Mouse (Mus musculus) heart, embryonic 15.5 days (tissue): ENCODE data around the gene Thsd4. TPM values are rescaled to one million over a fixed set of nuclear protein-coding genes. Genes with fewer than 3 reads are reported as not detected.

Source experiments
- ATAC-seq: fragments of 200-750 bp; cut with Nextera tagmentation; replicated peaks from 2 replicates; pipeline ENCODE4 v1.8.0; 2017; ENCODE audit warnings: low read depth, moderate TSS enrichment; ENCODE audit not compliant: insufficient number of reproducible peaks, insufficient read depth, low FRiP score
- H3K27ac ChIP-seq: fragments of 300-500 bp; sonication (generic); 2 replicates; pipeline ENCODE4 v1.5.1; 2015; ENCODE audit warnings: mild to moderate bottlenecking, inconsistent platforms
- H3K27me3 ChIP-seq: fragments of 300-500 bp; sonication (generic); 2 replicates; pipeline ENCODE4 v1.6.1; 2015; ENCODE audit warnings: inconsistent platforms
- H3K36me3 ChIP-seq: fragments of 300-500 bp; sonication (generic); 2 replicates; pipeline ENCODE4 v1.6.1; 2015; ENCODE audit warnings: mild to moderate bottlenecking, inconsistent platforms
- H3K4me1 ChIP-seq: fragments of 300-500 bp; sonication (generic); replicated peaks from 2 replicates; pipeline ENCODE4 v1.6.1; 2015; ENCODE audit warnings: inconsistent platforms
- H3K4me2 ChIP-seq: fragments of 300-500 bp; sonication (generic); 2 replicates; pipeline ENCODE4 v1.6.1; 2015; ENCODE audit warnings: inconsistent platforms, mild to moderate bottlenecking, moderate library complexity
- H3K4me3 ChIP-seq: fragments of 300-500 bp; sonication (generic); 2 replicates; pipeline ENCODE4 v1.5.1; 2015; ENCODE audit warnings: mild to moderate bottlenecking, inconsistent platforms
- H3K9ac ChIP-seq: fragments of 300-500 bp; sonication (generic); 2 replicates; pipeline ENCODE4 v1.6.1; 2015; ENCODE audit warnings: mild to moderate bottlenecking, inconsistent platforms
- H3K9me3 ChIP-seq: fragments of 300-500 bp; sonication (generic); replicated peaks from 2 replicates; pipeline ENCODE4 v1.6.1; 2016; ENCODE audit warnings: inconsistent platforms
- WGBS: fragments of 180-500 bp; shearing (Covaris S2); methylation state at CpG from one replicate; pipeline ENCODE4 v1.1.7; 2015; ENCODE audit warnings: mixed read lengths; 5-methylcytosine and 5-hydroxymethylcytosine counted together
- polyA plus RNA-seq: library from polyadenylated mRNA; unstranded; fragments of >200 nt; fragmentation: Nextera tagmentation; extraction: Ambion mirVana; gene quantifications from 2 replicates; pipeline ENCODE4 v1.2.1, GENCODE M21; 2015

Thsd4 gene
- polyA plus RNA-seq, 1 experiment from 2014 or later = 7.5 TPM

GRCm38 (mm10) chr9:60250403-60250802, 271.4 kb downstream of the Thsd4 start:
- ATAC-seq = no peak
- H3K4me2 ChIP-seq = no peak overlapping the region
- no peak overlapping the region for H3K27ac ChIP-seq
- no peaks in the 10 kb centered on the region for H3K9me3 ChIP-seq
- no peaks in the 10 kb centered on the region for H3K27me3 ChIP-seq
- no peaks in the 10 kb centered on the region for H3K36me3 ChIP-seq
- no peak overlapping the region for H3K9ac ChIP-seq
- no peak overlapping the region for H3K4me3 ChIP-seq
- H3K4me1 ChIP-seq = no peaks in the 10 kb centered on the region

- no peak for ATAC-seq
Measured at GRCm38 (mm10) chr9:60247998-60248397, 273.8 kb downstream of the Thsd4 start.

GRCm38 (mm10) chr9:60244943-60245342, 276.9 kb downstream of the Thsd4 start:
- Histone ChIP-seq H3K9ac (no peak overlapping the region), H3K4me3 (no peak overlapping the region), H3K9me3 (no peaks in the 10 kb centered on the region), H3K27me3 (no peaks in the 10 kb centered on the region), H3K36me3 (no peaks in the 10 kb centered on the region), H3K27ac (no peak overlapping the region), H3K4me1 (no peaks in the 10 kb centered on the region), H3K4me2 (no peak overlapping the region)
- no peak for ATAC-seq
- WGBS = 4% methylated on average over 5 of the region's 5 CpGs

More at GRCm38 (mm10) chr9:60247998-60248397, 273.8 kb downstream of the Thsd4 start:
- H3K9ac ChIP-seq = no peak overlapping the region
- no peak overlapping the region for H3K27ac ChIP-seq
- no peaks in the 10 kb centered on the region for H3K27me3 ChIP-seq
- H3K36me3 ChIP-seq = no peaks in the 10 kb centered on the region
- H3K4me2 ChIP-seq = no peak overlapping the region
- WGBS = 65% methylated on average over 3 of the region's 3 CpGs
- H3K9me3 ChIP-seq = no peaks in the 10 kb centered on the region
- H3K4me1 ChIP-seq = no peaks in the 10 kb centered on the region
- H3K4me3 ChIP-seq = no peak overlapping the region

- no peak overlapping the region for H3K4me2 ChIP-seq
- H3K9ac ChIP-seq = no peak overlapping the region
- no peaks in the 10 kb centered on the region for H3K27me3 ChIP-seq
- no peaks in the 10 kb centered on the region for H3K4me1 ChIP-seq
- H3K27ac ChIP-seq = no peak overlapping the region
- H3K9me3 ChIP-seq = no peaks in the 10 kb centered on the region
- H3K4me3 ChIP-seq = no peak overlapping the region
- WGBS = 61% methylated on average over 6 of the region's 6 CpGs
- no peak for ATAC-seq
- H3K36me3 ChIP-seq = no peaks in the 10 kb centered on the region
Measured at GRCm38 (mm10) chr9:60243503-60243902, 278.3 kb downstream of the Thsd4 start.

- WGBS = 30% methylated on average over 4 of the region's 4 CpGs
- H3K9ac ChIP-seq = no peak overlapping the region
- H3K4me1 ChIP-seq = no peaks in the 10 kb centered on the region
- no peaks in the 10 kb centered on the region for H3K36me3 ChIP-seq
- ATAC-seq = no peak
- H3K9me3 ChIP-seq = no peaks in the 10 kb centered on the region
- no peak overlapping the region for H3K27ac ChIP-seq
- H3K27me3 ChIP-seq = no peaks in the 10 kb centered on the region
- no peak overlapping the region for H3K4me3 ChIP-seq
- H3K4me2 ChIP-seq = no peak overlapping the region
Measured at GRCm38 (mm10) chr9:60237667-60238066, 284.2 kb downstream of the Thsd4 start.

- Histone ChIP-seq H3K9ac (no peak overlapping the region), H3K4me2 (no peak overlapping the region), H3K9me3 (no peaks in the 10 kb centered on the region), H3K4me3 (no peak overlapping the region), H3K4me1 (no peaks in the 10 kb centered on the region), H3K27ac (no peak overlapping the region), H3K36me3 (no peaks in the 10 kb centered on the region), H3K27me3 (no peaks in the 10 kb centered on the region)
- no peak for ATAC-seq
- WGBS = 66% methylated on average over 9 of the region's 9 CpGs
Measured at GRCm38 (mm10) chr9:60236155-60236554, 285.7 kb downstream of the Thsd4 start.

- 45% methylated on average over 8 of the region's 8 CpGs for WGBS
- Histone ChIP-seq H3K4me2 (no peak overlapping the region), H3K27me3 (no peaks in the 10 kb centered on the region), H3K9me3 (no peaks in the 10 kb centered on the region), H3K36me3 (no peaks in the 10 kb centered on the region), H3K9ac (no peak overlapping the region), H3K4me1 (no peaks in the 10 kb centered on the region), H3K4me3 (no peak overlapping the region), H3K27ac (0 out of 2 replicates have a peak overlapping the region, but pooled peaks have one; percentile 13)
- 0 out of 2 replicates have a peak, but pooled peaks have one; percentile 31 for ATAC-seq
Measured at GRCm38 (mm10) chr9:60234233-60235115, 287.4 kb downstream of the Thsd4 start.

GRCm38 (mm10) chr9:60231981-60232881, 289.6 kb downstream of the Thsd4 start:
- ATAC-seq = no peak
- Histone ChIP-seq H3K4me1 (no peaks in the 10 kb centered on the region), H3K9ac (no peak overlapping the region), H3K4me3 (no peak overlapping the region), H3K27me3 (no peaks in the 10 kb centered on the region), H3K27ac (no peak overlapping the region), H3K9me3 (no peaks in the 10 kb centered on the region), H3K4me2 (no peak overlapping the region), H3K36me3 (no peaks in the 10 kb centered on the region)
- whole genome bisulfite sequencing = 79% methylated on average over 9 of the region's 9 CpGs

GRCm38 (mm10) chr9:60229496-60229895, 292.4 kb downstream of the Thsd4 start:
- Histone ChIP-seq H3K4me3 (no peak overlapping the region), H3K27me3 (no peaks in the 10 kb centered on the region), H3K4me1 (no peaks in the 10 kb centered on the region; the same call in 1 of the 2 replicates), H3K36me3 (no peaks in the 10 kb centered on the region), H3K9me3 (no peaks in the 10 kb centered on the region), H3K9ac (no peak overlapping the region), H3K27ac (no peak overlapping the region), H3K4me2 (no peak overlapping the region)
- no peak for ATAC-seq
- 74% methylated on average over 4 of the region's 4 CpGs for WGBS

GRCm38 (mm10) chr9:60227727-60228126, 294.1 kb downstream of the Thsd4 start:
- WGBS = 78% methylated on average over 7 of the region's 7 CpGs
- no peak for ATAC-seq

GRCm38 (mm10) chr9:60226679-60227078, 295.2 kb downstream of the Thsd4 start:
- Histone ChIP-seq H3K4me1 (no peaks in the 10 kb centered on the region; the same call in 1 of the 2 replicates), H3K9me3 (no peaks in the 10 kb centered on the region), H3K27me3 (no peaks in the 10 kb centered on the region), H3K9ac (no peak overlapping the region), H3K4me3 (no peak overlapping the region), H3K27ac (no peak overlapping the region), H3K4me2 (no peak overlapping the region), H3K36me3 (no peaks in the 10 kb centered on the region)
- no peak for ATAC-seq
- WGBS = 71% methylated on average over 4 of the region's 4 CpGs

More at GRCm38 (mm10) chr9:60227727-60228126, 294.1 kb downstream of the Thsd4 start:
- no peaks in the 10 kb centered on the region; the same call in 1 of the 2 replicates for H3K4me1 ChIP-seq
- H3K4me2 ChIP-seq = no peak overlapping the region
- no peak overlapping the region for H3K9ac ChIP-seq
- no peaks in the 10 kb centered on the region for H3K9me3 ChIP-seq
- H3K4me3 ChIP-seq = no peak overlapping the region
- no peaks in the 10 kb centered on the region for H3K36me3 ChIP-seq
- H3K27me3 ChIP-seq = no peaks in the 10 kb centered on the region
- no peak overlapping the region for H3K27ac ChIP-seq
